Mouse (Mus musculus) heart, postnatal 4 days (tissue): ENCODE data around the gene Adgrb3. TPM values are rescaled to one million over a fixed set of nuclear protein-coding genes. Genes with fewer than 3 reads are reported as not detected.

Experiments
- DNase-seq: peaks from one replicate; pipeline ENCODE4 v3.0.0; 2021
- total RNA-seq, 2 experiments: library from RNA; stranded (reverse); gene quantifications; 2 replicates each; pipeline ENCODE4 v1.2.3; 2021

The Adgrb3 gene
- under 1 TPM; 0.07 to 0.18 TPM for total RNA-seq

GRCm38 (mm10) chr1:25828971-25829920 lies at the start of gene Adgrb3:
Adgrb3 (minus strand) TSS chr1:25829707.
- DNase-seq, result no peak

DNA sequence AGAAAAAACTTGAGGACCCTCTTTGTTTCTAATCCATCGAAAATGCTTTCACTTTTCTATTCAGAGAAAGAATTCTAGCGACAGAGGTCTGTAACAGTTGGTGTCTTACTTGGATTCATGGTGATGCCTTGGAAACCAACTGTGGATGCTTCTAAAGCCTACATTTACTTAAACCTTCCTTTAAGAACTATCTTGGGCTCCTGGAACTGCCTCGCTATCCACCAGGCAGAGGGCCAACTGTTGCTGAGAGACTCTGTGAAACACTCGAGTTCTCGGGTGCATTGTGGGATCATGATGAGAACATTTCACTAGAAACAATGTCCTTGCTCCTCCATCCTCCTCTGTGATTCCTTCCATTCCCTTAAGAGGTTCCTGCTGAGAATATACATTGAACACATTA lies 48.0 kb upstream of the Adgrb3 start:
- DNase-seq, result no peak

GRCm38 (mm10) chr1:25857473-25857872 lies 28.0 kb upstream of the Adgrb3 start:
- DNase-seq, result no peak

- no peak for DNase-seq
Observed at GRCm38 (mm10) chr1:25854451-25854978, 25.0 kb upstream of the Adgrb3 start.

DNA sequence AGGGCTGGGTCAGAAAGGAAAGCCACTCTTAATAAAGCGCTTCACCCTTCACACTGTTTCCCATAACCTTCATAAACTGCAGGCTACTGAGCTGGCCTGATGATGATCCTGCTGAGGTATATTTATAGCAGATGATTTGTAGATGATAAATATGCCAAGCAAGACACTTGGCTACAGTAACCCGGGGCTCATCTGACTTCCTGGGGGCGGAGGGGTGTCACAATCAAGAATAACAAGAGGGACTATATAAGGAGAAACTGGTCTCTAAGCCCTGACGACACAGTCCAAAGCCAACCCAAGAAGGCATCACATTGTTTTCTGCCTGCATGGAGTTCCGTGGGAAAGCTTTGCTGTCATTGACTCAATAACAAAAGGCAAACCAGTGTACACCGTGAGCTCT lies 2.8 kb upstream of the Adgrb3 start:
- no peak for DNase-seq

GRCm38 (mm10) chr1:25831521-25831900 lies 2.0 kb upstream of the Adgrb3 start:
- no peak for DNase-seq

- DNase-seq, result no peak
Observed at GRCm38 (mm10) chr1:25830757-25831520, 1.4 kb upstream of the Adgrb3 start.

DNA sequence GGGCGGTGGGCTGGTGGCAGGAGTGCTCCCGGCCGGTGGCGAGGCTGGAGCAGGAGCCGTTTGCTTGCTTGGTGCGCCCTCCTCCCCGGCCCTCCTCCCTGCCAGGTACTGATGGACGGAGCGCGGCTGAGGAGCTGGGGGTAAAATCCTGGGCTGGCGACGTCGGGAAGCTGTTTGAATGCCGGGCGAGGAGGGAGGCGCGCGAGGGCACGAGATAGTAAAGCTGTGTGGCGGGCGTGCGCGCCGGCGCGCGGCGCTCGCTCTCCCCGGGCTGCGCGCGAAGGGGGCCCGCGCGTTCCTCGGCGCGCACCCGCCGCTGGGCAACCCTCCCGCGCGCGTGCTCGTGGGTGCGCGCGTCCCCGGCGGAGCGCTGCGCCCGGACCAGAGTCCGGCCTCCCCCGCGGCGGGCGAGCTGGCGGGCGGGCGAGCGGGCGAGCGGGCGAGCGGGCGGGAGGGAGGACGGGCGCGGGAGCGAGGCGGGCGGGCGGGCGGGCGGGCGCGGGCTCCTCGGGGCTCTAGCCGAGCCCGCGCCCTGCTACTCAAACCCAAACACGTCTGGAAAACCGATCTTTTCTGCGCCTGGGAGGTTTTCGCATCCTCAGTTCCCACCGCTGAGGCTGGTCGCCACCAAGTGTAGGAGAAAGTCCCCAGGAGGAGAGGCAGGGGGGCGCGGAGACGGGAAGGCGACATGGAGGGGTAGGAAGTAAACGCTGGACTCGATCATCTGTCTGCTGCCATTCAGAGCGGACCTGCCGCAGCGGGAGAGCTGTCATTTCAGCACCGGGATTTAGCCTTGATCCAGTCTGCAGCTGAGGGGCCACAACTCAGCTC lies 629 bp upstream of the Adgrb3 start:
- DNase-seq, result peak; percentile 17

- no peak for DNase-seq
Observed at GRCm38 (mm10) chr1:25828071-25828755, 1.3 kb downstream of the Adgrb3 start.

DNA sequence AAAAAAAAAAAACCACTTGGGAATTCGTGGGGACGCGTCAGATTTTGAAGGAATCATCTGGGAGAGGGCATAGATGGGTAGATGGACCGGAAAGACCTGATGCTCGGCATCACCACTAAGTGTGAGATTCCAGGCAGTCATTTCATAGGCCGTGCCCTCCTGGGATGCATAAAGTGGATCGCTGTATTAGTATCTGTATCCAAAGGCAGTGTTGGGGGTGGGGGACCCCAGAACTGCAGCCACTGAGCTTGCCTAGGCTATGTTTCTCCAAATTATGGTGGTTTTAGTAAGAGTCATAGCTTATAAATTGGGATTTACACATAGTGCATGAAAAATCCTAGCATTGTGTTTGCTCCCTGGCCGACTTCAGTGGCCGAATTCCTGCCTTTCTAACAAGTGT lies 2.1 kb downstream of the Adgrb3 start:
- no peak for DNase-seq

GRCm38 (mm10) chr1:25826771-25827170 lies 2.7 kb downstream of the Adgrb3 start:
- DNase-seq, result peak; percentile 9

- DNase-seq, result no peak
Observed at GRCm38 (mm10) chr1:25824626-25825025, 4.9 kb downstream of the Adgrb3 start.

- no peak for DNase-seq
Observed at GRCm38 (mm10) chr1:25823961-25824360, 5.5 kb downstream of the Adgrb3 start.

GRCm38 (mm10) chr1:25815491-25815890 lies 14.0 kb downstream of the Adgrb3 start:
- no peak for DNase-seq

DNA sequence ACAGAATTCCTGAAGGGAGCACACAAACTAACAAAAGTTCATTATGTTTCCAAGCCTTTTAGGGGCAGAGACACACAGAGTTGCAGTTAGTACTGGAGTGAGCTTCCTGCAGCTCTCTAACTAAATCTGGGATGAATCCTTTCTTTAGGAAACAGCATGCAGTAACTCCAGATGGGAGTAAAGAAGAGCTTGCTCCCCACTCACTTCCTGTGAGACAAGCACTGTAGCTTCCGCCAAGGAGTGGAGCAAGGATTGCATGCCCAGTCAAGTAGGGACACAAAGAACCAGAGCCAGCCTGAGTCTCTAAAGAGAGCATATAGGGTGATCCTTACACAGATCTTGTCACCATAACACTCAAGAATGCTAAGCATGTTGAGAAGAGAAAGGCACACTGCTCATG lies 50.7 kb downstream of the Adgrb3 start:
- DNase-seq, result no peak

DNA sequence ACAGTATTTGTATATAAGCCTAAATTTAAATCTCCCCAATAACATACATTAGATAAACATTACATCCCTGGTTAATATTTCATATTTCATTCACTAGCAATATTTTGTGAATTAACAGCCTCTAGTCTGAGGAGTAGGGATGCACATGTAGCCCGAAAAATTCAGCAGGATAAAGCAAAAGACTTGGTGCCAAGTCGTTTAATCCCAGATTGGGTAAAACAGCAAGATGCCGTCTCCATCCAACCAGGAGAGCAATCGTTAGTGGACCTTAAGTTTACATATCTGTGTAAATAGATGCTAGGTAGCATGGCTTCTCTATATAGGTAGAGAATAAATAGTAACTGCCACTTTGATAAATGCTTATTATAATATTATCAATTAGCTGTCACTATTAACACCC lies 52.0 kb downstream of the Adgrb3 start:
- DNase-seq, result no peak

GRCm38 (mm10) chr1:25775440-25776130 lies 53.9 kb downstream of the Adgrb3 start:
- DNase-seq, result no peak

- no peak for DNase-seq
Observed at GRCm38 (mm10) chr1:25768958-25769357, 60.5 kb downstream of the Adgrb3 start.

GRCm38 (mm10) chr1:25755265-25755664 lies 74.2 kb downstream of the Adgrb3 start:
- DNase-seq, result no peak

- no peak for DNase-seq
Observed at GRCm38 (mm10) chr1:25754528-25754927, 75.0 kb downstream of the Adgrb3 start.

DNA sequence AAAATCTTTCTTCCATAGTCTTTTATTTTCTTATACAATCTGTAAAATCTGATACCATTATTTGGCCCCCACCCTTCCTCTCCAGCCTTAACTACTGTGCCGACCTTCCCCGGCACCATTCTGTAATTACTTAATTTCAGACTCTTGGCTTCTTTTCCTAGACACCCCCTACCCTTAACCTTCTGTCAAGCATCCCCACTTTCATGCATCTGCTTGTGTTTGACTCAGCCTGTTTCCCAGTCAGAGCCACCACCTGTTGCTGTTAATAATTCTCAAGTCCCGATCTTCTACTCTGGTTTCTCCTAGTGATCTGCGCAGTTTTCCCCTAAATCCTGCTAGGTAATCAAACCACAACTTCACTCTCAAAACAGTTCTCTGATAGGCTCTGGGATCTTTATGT lies 83.9 kb downstream of the Adgrb3 start:
- DNase-seq, result no peak
